Mouse (Mus musculus) stomach, postnatal 0 days (tissue): ENCODE data around the gene Hspb11. TPM values are rescaled to one million over a fixed set of nuclear protein-coding genes. Genes with fewer than 3 reads are reported as not detected.

Experiments used
- ATAC-seq: fragments of 200-750 bp; cut with Nextera tagmentation; 2 replicates; pipeline ENCODE4 v1.8.0; 2017; ENCODE audit not compliant: low FRiP score, low TSS enrichment
- DNase-seq: peaks from one replicate; pipeline ENCODE4 v3.0.0-alpha.2; 2016; ENCODE audit warnings: low spot score
- H3K27ac ChIP-seq: fragments of 300-500 bp; sonication (generic); replicated peaks from 2 replicates; pipeline ENCODE4 v1.5.1; 2014; ENCODE audit warnings: mild to moderate bottlenecking, control low read depth
- H3K27me3 ChIP-seq: fragments of 300-500 bp; sonication (generic); 2 replicates; pipeline ENCODE4 v1.6.1; 2014; ENCODE audit warnings: low read length; ENCODE audit not compliant: control insufficient read depth, insufficient read depth
- H3K36me3 ChIP-seq: fragments of 300-500 bp; sonication (generic); 2 replicates; pipeline ENCODE4 v1.6.1; 2014; ENCODE audit warnings: low read length, mixed read lengths; ENCODE audit not compliant: control insufficient read depth, insufficient read depth
- H3K4me1 ChIP-seq: fragments of 300-500 bp; sonication (generic); replicated peaks from 2 replicates; pipeline ENCODE4 v1.6.1; 2014; ENCODE audit warnings: antibody characterized with exemption; ENCODE audit not compliant: control insufficient read depth, insufficient read depth
- H3K4me2 ChIP-seq: fragments of 300-500 bp; sonication (generic); replicated peaks from 2 replicates; pipeline ENCODE4 v1.6.1; 2014; ENCODE audit warnings: low read depth, mild to moderate bottlenecking, control low read depth, moderate library complexity
- H3K4me3 ChIP-seq: fragments of 300-500 bp; sonication (generic); 2 replicates; pipeline ENCODE4 v1.5.1; 2014; ENCODE audit warnings: low read depth, low read length, control low read depth
- H3K9ac ChIP-seq: fragments of 300-500 bp; sonication (generic); 2 replicates; pipeline ENCODE4 v1.6.1; 2014; ENCODE audit warnings: mild to moderate bottlenecking, low read length, control low read depth, mixed read lengths
- H3K9me3 ChIP-seq: fragments of 300-500 bp; sonication (generic); 2 replicates; pipeline ENCODE4 v1.6.1; 2016; ENCODE audit warnings: low read length; ENCODE audit not compliant: control insufficient read depth
- CTCF ChIP-seq: IDR thresholded peaks from 2 replicates; pipeline ENCODE4 v1.5.1; 2016; ENCODE audit warnings: antibody characterized with exemption, low read depth, mild to moderate bottlenecking, moderate library complexity
- EP300 ChIP-seq: optimal IDR thresholded peaks from 2 replicates; pipeline ENCODE3; 2016; ENCODE audit warnings: antibody characterized with exemption
- WGBS: fragments of 180-500 bp; shearing (Covaris S2); extraction: QIAGEN DNeasy Blood & Tissue Kit; methylation state at CpG from one replicate; pipeline ENCODE4 v1.1.7; 2014; 5-methylcytosine and 5-hydroxymethylcytosine counted together
- polyA plus RNA-seq: library from polyadenylated mRNA; unstranded; fragments of >200 nt; fragmentation: Nextera tagmentation; extraction: Ambion mirVana; gene quantifications from 2 replicates; pipeline ENCODE4 v1.2.1, GENCODE M21; 2015

Gene Hspb11
- polyA plus RNA-seq, 1 experiment from 2014 or later, result 32.7 TPM

DNA sequence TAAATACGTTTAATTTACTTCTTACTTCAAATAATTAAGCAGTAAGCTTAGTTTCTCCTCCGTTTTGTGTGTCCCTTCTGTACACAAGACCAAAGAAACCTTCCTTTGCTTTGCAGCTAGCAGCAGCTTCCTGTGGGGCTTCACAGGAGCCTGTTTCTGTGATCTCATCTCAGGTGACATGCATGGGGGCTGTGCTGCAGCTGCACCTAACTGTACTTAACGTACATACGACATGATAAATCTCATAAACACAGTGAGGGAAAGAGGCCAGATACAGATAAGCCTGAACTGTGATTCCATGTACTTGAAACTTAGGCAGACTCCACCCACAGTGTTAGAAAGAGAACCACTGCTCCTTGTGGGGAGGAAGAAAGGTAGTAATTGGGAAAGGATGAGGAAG lies 6.6 kb downstream of the Hspb11 start:
- H3K27ac ChIP-seq, result no peak overlapping the region
- H3K9me3 ChIP-seq, result no peaks in the 10 kb centered on the region
- H3K9ac ChIP-seq, result no peak overlapping the region
- H3K4me2 ChIP-seq, result no peak overlapping the region
- TF ChIP-seq EP300 (no peak), CTCF (no peak)
- H3K4me3 ChIP-seq, result no peak overlapping the region
- H3K36me3 ChIP-seq, result no peaks in the 10 kb centered on the region
- no peaks in the 10 kb centered on the region for H3K4me1 ChIP-seq
- DNase-seq (no peak), ATAC-seq (no peak)
- H3K27me3 ChIP-seq, result no peaks in the 10 kb centered on the region
- 34% methylated on average over 4 of the region's 4 CpGs for WGBS

DNA sequence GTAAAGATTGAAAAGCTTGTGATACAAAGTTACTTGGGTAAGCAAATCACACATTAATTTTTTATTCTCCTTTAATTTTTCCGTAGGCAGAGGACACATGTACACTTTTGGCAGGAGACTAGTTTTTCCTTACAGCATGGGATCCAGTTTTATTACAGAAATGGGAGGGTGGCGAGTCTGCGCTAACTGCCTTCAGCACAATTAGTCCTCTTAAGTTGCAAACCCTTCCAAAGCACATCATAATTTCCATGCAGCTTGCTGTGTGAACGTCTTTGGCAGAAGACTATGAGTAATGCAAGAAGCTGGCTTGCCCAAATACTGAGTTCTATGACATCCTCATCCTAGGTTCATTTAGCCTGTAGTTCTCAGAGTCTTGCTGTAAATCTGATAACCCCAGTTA lies 20.3 kb downstream of the Hspb11 start:
- ATAC-seq (no peak), DNase-seq (no peak)
- no peaks in the 10 kb centered on the region for H3K27me3 ChIP-seq
- no peak overlapping the region for H3K27ac ChIP-seq
- TF ChIP-seq EP300, result no peak
- TF ChIP-seq CTCF, result no peak
- no peak overlapping the region for H3K4me3 ChIP-seq
- no peaks in the 10 kb centered on the region for H3K36me3 ChIP-seq
- no peak overlapping the region for H3K9ac ChIP-seq
- no peak overlapping the region for H3K4me2 ChIP-seq
- H3K4me1 ChIP-seq, result no peaks in the 10 kb centered on the region
- no peaks in the 10 kb centered on the region for H3K9me3 ChIP-seq
- 73% methylated on average over 4 of the region's 4 CpGs for WGBS

DNA sequence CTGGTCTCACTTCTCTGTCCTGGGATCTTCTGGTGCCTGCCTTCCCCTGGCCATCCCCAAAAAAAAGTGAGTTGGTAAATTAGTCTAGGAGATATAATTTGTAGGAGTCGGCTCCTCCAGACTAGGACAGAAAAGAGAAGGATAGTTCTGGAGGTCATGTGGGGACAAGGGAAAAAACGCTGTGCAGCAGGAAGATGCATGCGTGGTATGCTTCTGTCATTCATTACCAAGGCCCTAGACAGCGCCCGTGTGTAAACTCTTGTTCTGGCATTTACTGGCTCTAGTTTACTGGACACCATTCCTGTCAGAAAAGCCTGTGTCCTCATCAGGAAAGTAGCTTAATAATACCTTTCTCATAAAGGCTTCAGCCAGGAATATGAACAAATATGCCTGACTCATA lies 21.1 kb downstream of the Hspb11 start:
- no peaks in the 10 kb centered on the region for H3K4me1 ChIP-seq
- no peak overlapping the region for H3K4me2 ChIP-seq
- no peaks in the 10 kb centered on the region for H3K27me3 ChIP-seq
- no peak overlapping the region for H3K9ac ChIP-seq
- 61% methylated on average over 5 of the region's 5 CpGs for WGBS
- ATAC-seq (no peak), DNase-seq (no peak)
- TF ChIP-seq CTCF (no peak), EP300 (no peak)
- no peak overlapping the region for H3K4me3 ChIP-seq
- H3K9me3 ChIP-seq, result no peaks in the 10 kb centered on the region
- H3K27ac ChIP-seq, result no peak overlapping the region
- no peaks in the 10 kb centered on the region for H3K36me3 ChIP-seq

DNA sequence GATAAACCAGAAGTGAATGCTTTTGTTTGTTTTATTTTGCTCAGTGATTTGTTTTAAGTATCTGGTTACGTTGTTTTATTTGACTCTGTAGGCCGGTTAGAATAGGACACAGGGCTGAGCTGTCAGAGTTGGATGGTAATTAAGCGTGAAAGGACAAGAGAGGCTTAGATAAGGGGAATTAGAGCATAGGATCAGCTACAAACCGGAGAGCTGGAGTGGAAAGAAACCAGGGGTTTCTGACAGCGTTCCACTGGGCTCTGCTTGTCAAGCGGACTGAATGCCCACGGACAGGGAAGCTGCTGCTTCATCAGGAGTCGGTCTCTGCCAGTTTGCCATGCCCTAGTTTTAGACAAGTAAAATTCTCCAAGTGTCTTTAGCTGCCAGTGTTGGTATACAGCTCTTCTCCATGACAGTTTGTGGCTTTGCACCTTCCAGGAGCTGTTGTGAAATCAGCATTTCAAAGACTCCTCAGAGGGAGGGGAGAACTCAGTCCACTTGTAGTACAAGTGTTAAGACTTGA lies 24.9 kb downstream of the Hspb11 start:
- ATAC-seq, result no peak
- H3K27ac ChIP-seq, result no peak overlapping the region
- H3K9ac ChIP-seq, result no peak overlapping the region
- no peaks in the 10 kb centered on the region for H3K4me1 ChIP-seq
- TF ChIP-seq EP300, result no peak
- TF ChIP-seq CTCF, result no peak
- H3K27me3 ChIP-seq, result no peaks in the 10 kb centered on the region
- WGBS, result 44% methylated on average over 8 of the region's 8 CpGs
- no peak for DNase-seq
- H3K36me3 ChIP-seq, result no peaks in the 10 kb centered on the region
- no peak overlapping the region for H3K4me3 ChIP-seq
- H3K9me3 ChIP-seq, result no peaks in the 10 kb centered on the region
- H3K4me2 ChIP-seq, result no peak overlapping the region

DNA sequence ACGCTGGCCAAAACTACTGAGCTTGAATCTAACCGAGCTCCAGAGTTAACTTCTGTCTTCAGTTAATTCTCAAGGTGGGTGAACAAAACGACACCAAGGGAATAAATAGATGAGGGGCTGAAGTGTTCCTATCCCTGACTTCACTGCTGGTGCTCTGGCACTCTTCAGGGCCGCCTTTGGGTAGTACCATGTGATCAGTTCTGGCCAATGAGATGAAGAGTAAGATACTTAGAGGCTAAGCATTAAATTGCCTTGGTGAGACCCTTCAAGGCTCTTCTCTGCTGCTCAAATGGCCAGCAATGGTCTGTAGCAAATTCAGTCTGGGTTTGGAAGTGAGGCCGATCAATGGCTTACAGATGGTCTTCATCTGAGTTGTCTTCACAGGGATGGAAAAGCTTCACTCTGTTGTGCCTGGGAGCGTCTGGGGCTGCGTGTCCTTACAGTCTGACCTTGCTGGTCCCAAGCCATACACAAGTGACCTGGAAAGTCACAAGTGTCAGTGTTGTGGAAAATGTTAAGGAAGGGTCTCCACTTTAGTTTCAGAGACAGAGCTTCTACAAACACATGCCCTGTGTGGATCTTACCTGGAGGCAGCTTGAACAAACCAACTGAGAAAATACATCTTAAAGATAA lies 27.6 kb downstream of the Hspb11 start:
- Histone ChIP-seq H3K36me3 (no peaks in the 10 kb centered on the region), H3K4me3 (no peak overlapping the region), H3K9me3 (no peaks in the 10 kb centered on the region), H3K4me1 (no peaks in the 10 kb centered on the region), H3K9ac (no peak overlapping the region), H3K27me3 (no peaks in the 10 kb centered on the region), H3K27ac (no peak overlapping the region), H3K4me2 (no peak overlapping the region)
- ATAC-seq (no peak), DNase-seq (no peak)
- TF ChIP-seq EP300 (no peak), CTCF (no peak)
- 83% methylated on average over 7 of the region's 7 CpGs for WGBS

DNA sequence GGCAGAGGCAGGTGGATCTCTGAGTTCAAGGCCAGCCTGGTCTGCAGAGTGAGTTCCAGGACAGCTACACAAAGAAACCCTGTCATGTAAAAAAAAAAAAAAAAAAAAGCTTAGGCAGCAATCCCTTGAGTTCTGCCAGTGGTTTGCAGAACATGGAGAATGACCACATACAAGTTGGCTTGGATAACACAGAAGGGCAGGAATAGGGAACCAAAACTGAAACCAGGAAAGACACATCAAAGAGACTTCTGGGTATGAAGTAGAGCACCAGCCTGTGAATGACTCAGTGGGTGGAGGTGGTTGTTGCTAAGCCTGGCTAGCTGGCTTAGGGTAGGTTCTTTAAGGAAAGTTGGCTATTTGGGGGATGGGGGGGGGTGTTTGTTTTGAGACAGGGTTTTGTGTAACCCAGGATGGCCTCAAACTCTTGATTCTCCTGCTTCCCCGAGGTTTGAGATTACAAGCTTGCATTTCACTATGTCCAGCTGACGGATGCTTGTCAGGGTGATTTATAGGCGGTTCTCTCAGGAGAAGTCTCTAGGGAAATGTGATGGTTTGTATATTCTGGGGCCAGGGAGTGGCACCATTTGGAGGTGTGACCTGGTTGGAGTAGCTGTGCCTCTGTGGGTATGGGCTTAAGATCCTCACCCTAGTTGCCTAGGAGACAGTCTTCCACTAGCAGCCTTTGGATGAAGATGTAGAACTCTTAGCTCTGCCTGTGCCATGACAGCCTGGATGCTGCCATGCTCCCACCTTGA lies 32.2 kb downstream of the Hspb11 start:
- Histone ChIP-seq H3K4me2 (no peak overlapping the region), H3K4me3 (no peak overlapping the region), H3K9ac (no peak overlapping the region), H3K27ac (no peak overlapping the region), H3K36me3 (no peaks in the 10 kb centered on the region), H3K9me3 (no peaks in the 10 kb centered on the region), H3K27me3 (no peaks in the 10 kb centered on the region), H3K4me1 (no peaks in the 10 kb centered on the region)
- 56% methylated on average over 3 of the region's 3 CpGs for WGBS
- TF ChIP-seq EP300, result no peak
- TF ChIP-seq CTCF, result no peak
- DNase-seq (no peak), ATAC-seq (peak; percentile 70)
